Mouse (Mus musculus): ENCODE measurements at regions not wholly inside any gene's neighbourhood (a gene's known extent, or its start where the extent isn't known, plus 50 kb on each side); places are given as distances from the start of the nearest gene placed in this dataset.
A peak's percentile ranks its signal among the peaks of the same experiment; 100 is the strongest.
"Not testable (repeated sequence)": the region's sequence is repeated elsewhere in the genome, so short reads cannot be mapped to it uniquely, and the experiment has no call there.

GRCm38 (mm10) chr5:109842186-109842978, 80.8 kb upstream of the Gm15446 start:
- DNase-seq (ENCODE audit: low spot score), result not testable (repeated sequence)

- not testable (repeated sequence) for DNase-seq (ENCODE audit: low spot score)
Measured at GRCm38 (mm10) chr5:109844236-109844635, 79.0 kb upstream of the Gm15446 start.

- DNase-seq (ENCODE audit: low spot score), result peak; percentile 26
Measured at GRCm38 (mm10) chr5:109844753-109845186, 78.4 kb upstream of the Gm15446 start.

- not testable (repeated sequence) for DNase-seq (ENCODE audit: low spot score)
Measured at GRCm38 (mm10) chr5:109851225-109851624, 72.0 kb upstream of the Gm15446 start.

GRCm38 (mm10) chr5:109860402-109860801, 62.8 kb upstream of the Gm15446 start:
- no peak for DNase-seq (ENCODE audit: low spot score)

- DNase-seq (ENCODE audit: low spot score), result not testable (repeated sequence)
Measured at GRCm38 (mm10) chr5:109864517-109864916, 58.7 kb upstream of the Gm15446 start.

GRCm38 (mm10) chr5:109865628-109866027, 57.6 kb upstream of the Gm15446 start:
- DNase-seq (ENCODE audit: low spot score), result no peak

- DNase-seq (ENCODE audit: low spot score), result peak; percentile 90
Measured at GRCm38 (mm10) chr5:109866337-109867126, 56.7 kb upstream of the Gm15446 start.

GRCm38 (mm10) chr5:109867221-109867620, 56.0 kb upstream of the Gm15446 start:
- DNase-seq (ENCODE audit: low spot score), result not testable (repeated sequence)

Measured in layer of hippocampus, adult 11-12 months (tissue).